Mouse (Mus musculus) ES-E14 (cell line): ENCODE results near the gene Mdga1. TPM values are rescaled to one million over a fixed set of nuclear protein-coding genes. Genes with fewer than 3 reads are reported as not detected.

Experiments used
- DNase-seq: peaks from one replicate; pipeline ENCODE4 v3.0.0-alpha.2; 2013; ENCODE audit warnings: low read depth, low spot score
- H3K27ac ChIP-seq: 2 replicates; pipeline ENCODE4 v1.5.1; 2012; ENCODE audit warnings: low read depth, mild to moderate bottlenecking, low read length, moderate library complexity, mixed read lengths; ENCODE audit not compliant: poor library complexity, insufficient read depth, severe bottlenecking
- H3K36me3 ChIP-seq: 2 replicates; pipeline ENCODE4 v1.6.1; 2012; ENCODE audit warnings: mild to moderate bottlenecking, low read length, moderate library complexity, mixed read lengths; ENCODE audit not compliant: control insufficient read depth, poor library complexity, insufficient read depth, severe bottlenecking
- H3K4me1 ChIP-seq, 2 experiments: fragments of 150-350 bp in 1 of 2; sonication (generic) in 1 of 2; 2 replicates each; pipeline ENCODE4 v1.6.1; 2012; ENCODE audit warnings: low read length in 2 of 2, mild to moderate bottlenecking in 1 of 2, mixed read lengths in 1 of 2; ENCODE audit not compliant: control insufficient read depth in 2 of 2, insufficient read depth in 2 of 2, poor library complexity in 1 of 2
- H3K4me3 ChIP-seq, 2 experiments: fragments of 150-350 bp in 1 of 2; sonication (generic) in 1 of 2; 2 replicates each; pipeline ENCODE4 v1.5.1; 2012; ENCODE audit warnings: low read length in 2 of 2, low read depth in 1 of 2, mild to moderate bottlenecking in 1 of 2, mixed read lengths in 1 of 2; ENCODE audit not compliant: insufficient read depth in 1 of 2, poor library complexity in 1 of 2, severe bottlenecking in 1 of 2
- H3K9ac ChIP-seq: 2 replicates; pipeline ENCODE4 v1.6.1; 2012; ENCODE audit warnings: low read depth, mild to moderate bottlenecking, low read length, mixed read lengths; ENCODE audit not compliant: poor library complexity, insufficient read depth, severe bottlenecking
- H3K9me3 ChIP-seq: fragments of 150-350 bp; sonication (generic); 2 replicates; pipeline ENCODE4 v1.6.1; 2012; ENCODE audit warnings: low read depth, mild to moderate bottlenecking, low read length; ENCODE audit not compliant: control insufficient read depth, insufficient read depth
- CHD2 ChIP-seq: IDR thresholded peaks from 2 replicates; pipeline ENCODE4 v1.6.1; 2014; ENCODE audit warnings: mild to moderate bottlenecking, low read depth, low read length, inconsistent platforms
- HCFC1 ChIP-seq: IDR thresholded peaks from 2 replicates; pipeline ENCODE4 v1.6.1; 2012; ENCODE audit warnings: low read length, inconsistent platforms, borderline replicate concordance; ENCODE audit not compliant: insufficient read depth
- MAFK ChIP-seq: IDR thresholded peaks from 2 replicates; pipeline ENCODE4 v1.6.1; 2014; ENCODE audit warnings: mild to moderate bottlenecking, low read depth, low read length, inconsistent platforms; ENCODE audit not compliant: insufficient read depth
- ZC3H11A ChIP-seq: IDR thresholded peaks from 2 replicates; pipeline ENCODE4 v1.6.1; 2012; ENCODE audit warnings: low read depth, mild to moderate bottlenecking, inconsistent platforms, low read length, borderline replicate concordance
- ZNF384 ChIP-seq: IDR thresholded peaks from 2 replicates; pipeline ENCODE4 v1.6.1; 2012; ENCODE audit warnings: low read depth, low read length, inconsistent platforms
- in situ Hi-C, 2 experiments: fragments of 600-800 bp; cut with MboI; formaldehyde crosslinking; loops; one replicate each; pipeline ENCODE4 v1.15.1; 2025; ENCODE audit warnings: low sequenced_read_pairs in 2 of 2, inconsistent platforms in 1 of 2; ENCODE audit not compliant: unreplicated experiment in 2 of 2
- total RNA-seq: library from RNA; depleted of rRNA; stranded (reverse); fragments of 300-350 nt; gene quantifications from 2 replicates; pipeline ENCODE4 v1.2.3, GENCODE M21; 2012

Gene Mdga1
- total RNA-seq, 1 experiment = 7.1 TPM

DNA sequence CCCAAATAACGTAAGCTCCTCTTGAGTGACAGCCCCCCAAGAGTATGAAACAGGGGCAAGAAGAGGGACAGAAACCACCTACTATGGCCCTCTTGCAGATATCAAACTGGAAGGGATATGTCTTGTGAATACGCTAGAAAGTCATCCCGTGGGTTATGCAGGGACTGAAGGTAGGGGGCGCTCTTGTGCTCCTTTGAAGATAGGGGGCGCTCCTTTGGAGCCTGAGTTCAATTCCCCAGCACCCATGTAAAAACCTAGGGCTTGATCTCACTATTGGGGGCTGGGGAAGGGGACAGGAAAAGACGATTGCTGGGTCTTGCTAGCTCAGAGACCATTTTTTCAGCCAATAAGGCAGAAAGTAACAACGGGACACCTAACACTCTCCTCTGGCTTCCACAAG is 105.4 kb downstream of the Mdga1 start:
- H3K4me3 ChIP-seq = no peak overlapping the region
- in situ Hi-C loops = no loop called here
- H3K4me1 ChIP-seq = peaks cover 0 to 2% of the 10 kb centered on the region in 2 experiments; a peak in 1 of 4 replicates
- H3K9me3 ChIP-seq = no peaks in the 10 kb centered on the region
- no peak overlapping the region for H3K9ac ChIP-seq
- no peak overlapping the region for H3K27ac ChIP-seq
- H3K36me3 ChIP-seq = no peaks in the 10 kb centered on the region
- TF ChIP-seq ZNF384 (no peak), MAFK (no peak), HCFC1 (no peak), CHD2 (no peak)
- no peak for DNase-seq

DNA sequence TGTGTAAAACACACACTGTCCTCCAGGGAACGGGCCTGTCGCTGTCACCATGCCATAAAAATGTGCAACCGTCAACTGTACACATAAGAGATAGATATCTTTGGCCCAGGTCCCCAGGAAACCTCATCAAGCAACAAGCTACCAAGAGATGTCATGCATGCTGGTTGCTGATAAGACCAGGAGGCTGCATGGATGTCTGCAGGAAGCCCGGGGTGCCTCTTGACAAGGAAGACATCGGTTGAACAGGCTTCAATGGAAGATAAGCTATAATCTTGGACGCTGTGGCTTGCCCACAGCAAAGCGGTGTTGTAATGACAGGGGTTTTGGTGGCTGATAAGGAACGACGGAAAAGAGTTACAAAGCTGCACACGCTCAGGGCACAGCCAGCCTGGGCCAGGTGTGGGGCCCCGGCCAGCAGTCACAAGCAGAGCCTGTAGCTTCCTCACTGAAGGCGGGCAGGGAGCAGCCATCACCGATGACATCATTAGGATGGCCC is 110.1 kb downstream of the Mdga1 start:
- no peak for DNase-seq
- no peak overlapping the region for H3K27ac ChIP-seq
- no peak overlapping the region for H3K9ac ChIP-seq
- peaks cover 3 to 16% of the 10 kb centered on the region in 2 experiments; a peak in 3 of 4 replicates for H3K4me1 ChIP-seq
- in situ Hi-C loops = no loop called here
- H3K4me3 ChIP-seq = no peak overlapping the region
- H3K9me3 ChIP-seq = no peaks in the 10 kb centered on the region
- no peaks in the 10 kb centered on the region for H3K36me3 ChIP-seq
- TF ChIP-seq MAFK (no peak), HCFC1 (no peak), CHD2 (no peak), ZC3H11A (no peak), ZNF384 (no peak)

DNA sequence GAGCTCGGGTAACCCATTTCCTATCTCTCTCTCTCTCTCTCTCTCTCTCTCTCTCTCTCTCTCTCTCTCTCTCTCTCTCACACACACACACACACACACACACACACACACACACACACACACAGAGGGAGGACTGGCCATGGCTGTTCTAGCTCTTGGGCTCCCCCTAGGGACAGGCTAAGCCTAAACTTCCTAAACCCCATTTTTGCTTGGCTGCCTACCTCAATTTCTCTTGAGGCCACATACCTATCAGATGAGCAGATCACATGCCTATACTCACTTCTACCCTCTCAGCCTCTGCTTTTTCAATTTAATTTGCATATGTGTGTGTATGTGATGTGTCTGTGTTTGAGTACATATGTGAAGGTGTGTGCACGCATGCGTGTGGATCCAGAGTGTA is 111.1 kb downstream of the Mdga1 start:
- in situ Hi-C loops = no loop called here
- Histone ChIP-seq H3K9ac (no peak overlapping the region), H3K36me3 (no peaks in the 10 kb centered on the region), H3K4me3 (no peak overlapping the region), H3K4me1 (peaks cover 6 to 21% of the 10 kb centered on the region in 2 experiments), H3K9me3 (no peaks in the 10 kb centered on the region), H3K27ac (no peak overlapping the region)
- TF ChIP-seq CHD2 = no peak
- TF ChIP-seq MAFK = no peak
- no peak for TF ChIP-seq ZC3H11A
- TF ChIP-seq ZNF384 = no peak
- no peak for TF ChIP-seq HCFC1
- no peak for DNase-seq

DNA sequence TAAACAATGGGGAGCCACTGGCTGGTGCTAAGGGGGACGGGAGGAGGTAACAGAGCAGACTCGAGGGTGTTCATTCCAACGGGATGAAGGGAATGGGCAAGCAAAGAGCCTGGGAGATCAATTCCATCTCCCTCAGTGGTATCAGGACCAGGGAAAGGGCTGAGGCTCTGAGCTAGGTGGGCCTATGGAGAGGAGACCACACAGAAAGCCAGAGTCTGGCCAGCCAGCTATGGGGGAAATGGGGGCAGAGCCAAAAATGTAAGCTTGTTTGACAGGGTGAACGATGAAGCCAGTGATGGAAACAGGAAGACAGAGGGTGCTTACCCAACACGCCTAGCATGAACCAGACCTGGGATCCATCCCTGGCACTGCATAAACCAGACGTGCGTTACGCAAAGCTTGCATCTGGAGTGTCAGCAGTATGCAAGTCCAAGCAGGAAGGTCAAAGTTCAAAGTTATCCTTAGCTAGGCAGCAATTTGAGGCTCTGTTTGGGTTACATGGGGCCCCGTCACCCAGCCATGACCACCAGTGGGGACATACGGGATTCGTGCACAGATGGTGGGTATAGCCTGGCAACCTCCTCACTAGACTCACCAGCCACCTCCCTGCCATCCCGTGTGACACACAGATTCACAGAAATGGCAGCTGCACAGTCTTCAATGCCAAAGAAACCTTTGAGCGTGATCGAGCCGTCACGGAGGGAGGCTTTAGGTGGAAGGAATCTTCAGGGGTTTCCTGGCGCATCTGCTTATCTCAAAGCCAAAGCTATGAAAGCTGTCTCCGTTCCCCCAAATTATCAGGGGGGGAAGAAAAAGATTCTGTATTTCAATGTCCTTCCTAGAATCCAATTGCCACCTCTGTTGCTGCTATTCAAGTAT is 113.9 kb downstream of the Mdga1 start:
- no peaks in the 10 kb centered on the region for H3K9me3 ChIP-seq
- H3K27ac ChIP-seq = no peak overlapping the region
- no peaks in the 10 kb centered on the region for H3K36me3 ChIP-seq
- H3K9ac ChIP-seq = no peak overlapping the region
- in situ Hi-C loops = no loop called here
- peaks cover 16 to 27% of the 10 kb centered on the region in 2 experiments for H3K4me1 ChIP-seq
- H3K4me3 ChIP-seq = no peak overlapping the region
- TF ChIP-seq CHD2 (no peak), MAFK (no peak), ZNF384 (no peak), ZC3H11A (no peak), HCFC1 (no peak)
- DNase-seq = no peak
